Mouse (Mus musculus): ENCODE data around the gene Grid2ip. TPM values are rescaled to one million over a fixed set of nuclear protein-coding genes. Genes with fewer than 3 reads are reported as not detected.

Gene Grid2ip
- 0.09 and 0.18 TPM in 2 replicates for polyA plus RNA-seq (2014; fragmentation: Nextera tagmentation; extraction: Ambion mirVana)

DNA sequence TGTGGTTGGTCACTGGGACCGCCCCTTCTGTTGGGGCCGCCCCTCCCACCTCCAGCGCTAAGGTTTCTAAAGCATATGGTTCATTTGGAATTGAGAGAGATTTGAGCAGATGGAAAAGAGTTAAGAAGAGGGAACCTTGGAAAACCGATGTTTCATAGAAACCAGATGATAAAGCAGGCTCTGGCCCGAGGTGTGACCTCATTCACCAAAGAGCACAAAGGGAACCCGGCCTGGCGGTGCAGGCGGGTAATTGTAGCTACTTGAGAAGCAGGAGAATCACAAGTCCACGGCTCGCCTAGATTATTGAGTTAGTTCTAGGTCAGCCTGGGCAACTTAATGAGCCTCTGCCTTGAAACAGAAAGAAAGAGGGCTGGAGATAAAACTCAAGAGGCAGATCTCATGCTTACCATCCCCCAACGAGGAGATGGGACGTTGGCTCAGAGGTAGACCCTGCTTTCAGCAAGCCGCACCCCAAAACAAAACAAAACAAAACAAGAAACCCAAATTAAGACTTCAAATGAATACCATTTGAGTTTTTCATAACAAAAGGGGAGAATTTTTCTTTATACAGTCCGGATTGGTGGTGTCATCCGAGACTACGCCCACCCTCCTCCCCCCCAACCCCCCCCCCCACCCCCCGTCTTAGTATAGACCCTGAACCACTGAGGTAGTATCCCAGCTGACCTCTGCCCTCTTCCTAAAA, at the start of gene Grid2ip:
TSS of gene Grid2ip (plus strand) at position 653 of the 703 bp plus-strand sequence.
- H3K27me3 ChIP-seq (ENCODE audit: control insufficient read depth, insufficient read depth, low read length), result peaks cover 30% of the 10 kb centered on the region
- H3K36me3 ChIP-seq (ENCODE audit: control insufficient read depth, insufficient read depth, low read length), result no peaks in the 10 kb centered on the region
- no peak within 1 kb of the TSS for H3K27ac ChIP-seq (replicated peaks in 1 of 2; ENCODE audit: control insufficient read depth in 1 of 2, insufficient read depth in 1 of 2, low read depth in 2 of 2, low read length in 2 of 2)
- 17% methylated on average over 16 of the region's 17 CpGs for WGBS
- no peak for ATAC-seq (ENCODE audit: insufficient number of reproducible peaks, insufficient read depth, low FRiP score, low read depth)
- H3K4me1 ChIP-seq (ENCODE audit: control insufficient read depth in 2 of 2, insufficient read depth in 2 of 2, low read length in 2 of 2), result peaks cover 0 to 5% of the 10 kb centered on the region in 2 experiments; a peak in 2 of 4 replicates
- peak within 1 kb of the TSS in 1 of 2 experiments; percentile 18; a peak in 2 of 4 replicates for H3K4me3 ChIP-seq (ENCODE audit: control insufficient read depth in 1 of 2, insufficient read depth in 1 of 2, low read depth in 1 of 2, low read length in 2 of 2)
- H3K9me3 ChIP-seq (ENCODE audit: control insufficient read depth, low read length), result peaks cover 9% of the 10 kb centered on the region; the same call in 1 of the 2 replicates
- peak within 1 kb of the TSS; percentile 52 for H3K4me2 ChIP-seq (ENCODE audit: low read length)
- H3K9ac ChIP-seq (ENCODE audit: low read length), result no peak within 1 kb of the TSS

DNA sequence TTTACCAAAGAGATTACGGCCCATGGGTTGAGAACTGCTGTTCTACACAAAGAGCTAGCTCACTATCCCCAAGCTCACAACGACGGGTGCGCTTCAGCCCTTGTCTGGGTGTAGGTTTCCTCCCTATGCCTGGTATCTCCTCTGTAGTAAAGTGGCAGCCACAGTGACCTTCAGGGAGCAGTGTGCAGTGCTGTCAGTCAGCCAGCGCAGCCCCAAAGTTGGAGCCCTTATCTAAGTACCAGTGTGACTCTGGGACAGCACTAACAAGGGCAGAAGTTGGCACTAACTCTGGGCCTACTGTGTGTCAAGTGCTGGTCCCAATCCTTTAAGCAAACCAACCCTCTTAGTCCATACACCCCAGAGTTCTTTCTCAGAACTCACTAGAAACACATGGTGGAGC, 48.3 kb upstream of the Grid2ip start:
- Histone ChIP-seq H3K4me2 (ENCODE audit: low read length) (no peak overlapping the region), H3K36me3 (ENCODE audit: control insufficient read depth, insufficient read depth, low read length) (peaks cover 92% of the 10 kb centered on the region), H3K27ac (replicated peaks in 1 of 2; ENCODE audit: control insufficient read depth in 1 of 2, insufficient read depth in 1 of 2, low read depth in 2 of 2, low read length in 2 of 2) (peak overlapping the region in 1 of 2 experiments; percentile 0; a peak in 2 of 4 replicates), H3K27me3 (ENCODE audit: control insufficient read depth, insufficient read depth, low read length) (no peaks in the 10 kb centered on the region), H3K4me3 (ENCODE audit: control insufficient read depth in 1 of 2, insufficient read depth in 1 of 2, low read depth in 1 of 2, low read length in 2 of 2) (no peak overlapping the region), H3K9me3 (ENCODE audit: control insufficient read depth, low read length) (no peaks in the 10 kb centered on the region), H3K9ac (ENCODE audit: low read length) (no peak overlapping the region), H3K4me1 (ENCODE audit: control insufficient read depth in 2 of 2, insufficient read depth in 2 of 2, low read length in 2 of 2) (peaks cover under 1 to 11% of the 10 kb centered on the region in 2 experiments; a peak in 3 of 4 replicates)
- 0 out of 2 replicates have a peak, but pooled peaks have one; percentile 27 for ATAC-seq (ENCODE audit: insufficient number of reproducible peaks, insufficient read depth, low FRiP score, low read depth)
- 71% methylated on average over 5 of the region's 5 CpGs for WGBS

DNA sequence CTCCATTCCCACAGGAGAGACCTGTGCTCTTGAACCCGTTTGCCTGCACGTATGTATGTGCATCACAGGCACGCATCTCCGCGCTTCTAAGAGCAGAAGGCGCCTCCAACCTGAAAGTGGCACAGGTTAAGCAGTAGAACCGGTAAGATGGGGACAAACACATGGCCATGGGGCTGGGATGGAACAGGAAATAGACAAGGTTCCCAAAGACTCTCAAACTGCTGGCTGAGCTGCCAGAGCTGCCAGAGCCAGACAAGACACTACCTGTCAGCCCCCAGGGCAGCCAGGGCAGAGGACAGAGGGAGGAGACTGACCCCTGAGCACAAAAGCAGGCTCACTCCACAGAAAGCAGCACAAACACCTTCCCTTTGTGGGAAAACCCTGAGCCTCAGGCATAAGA, 47.2 kb upstream of the Grid2ip start:
- Histone ChIP-seq H3K27ac (replicated peaks in 1 of 2; ENCODE audit: control insufficient read depth in 1 of 2, insufficient read depth in 1 of 2, low read depth in 2 of 2, low read length in 2 of 2) (no peak overlapping the region), H3K4me3 (ENCODE audit: control insufficient read depth in 1 of 2, insufficient read depth in 1 of 2, low read depth in 1 of 2, low read length in 2 of 2) (no peak overlapping the region), H3K27me3 (ENCODE audit: control insufficient read depth, insufficient read depth, low read length) (no peaks in the 10 kb centered on the region), H3K4me1 (ENCODE audit: control insufficient read depth in 2 of 2, insufficient read depth in 2 of 2, low read length in 2 of 2) (peaks cover 5 to 18% of the 10 kb centered on the region in 2 experiments), H3K9me3 (ENCODE audit: control insufficient read depth, low read length) (no peaks in the 10 kb centered on the region), H3K36me3 (ENCODE audit: control insufficient read depth, insufficient read depth, low read length) (peaks cover 83% of the 10 kb centered on the region), H3K9ac (ENCODE audit: low read length) (no peak overlapping the region), H3K4me2 (ENCODE audit: low read length) (no peak overlapping the region)
- whole genome bisulfite sequencing, result 95% methylated on average over 7 of the region's 7 CpGs
- ATAC-seq (ENCODE audit: insufficient number of reproducible peaks, insufficient read depth, low FRiP score, low read depth), result no peak

DNA sequence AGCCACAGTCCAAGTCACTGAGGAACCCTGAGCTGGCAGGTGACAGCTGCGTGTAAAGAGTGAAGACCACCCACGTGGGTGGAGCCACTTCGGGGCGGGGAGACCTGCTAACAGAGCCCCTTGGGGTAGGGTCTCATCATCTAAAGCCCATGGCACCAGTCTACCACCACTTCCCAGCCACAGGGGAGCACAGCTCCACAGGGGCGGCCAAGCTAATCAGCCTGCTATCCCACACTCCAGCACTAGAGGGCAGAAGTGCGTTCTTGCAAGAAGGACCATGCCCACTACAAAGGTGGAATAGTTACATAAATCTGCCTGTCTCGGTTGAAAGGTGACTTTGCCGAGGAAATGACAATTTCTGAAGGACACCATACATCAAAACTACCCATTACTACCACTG, 45.3 kb upstream of the Grid2ip start:
- ATAC-seq (ENCODE audit: insufficient number of reproducible peaks, insufficient read depth, low FRiP score, low read depth), result no peak
- Histone ChIP-seq H3K27me3 (ENCODE audit: control insufficient read depth, insufficient read depth, low read length) (no peaks in the 10 kb centered on the region), H3K9me3 (ENCODE audit: control insufficient read depth, low read length) (no peaks in the 10 kb centered on the region), H3K27ac (replicated peaks in 1 of 2; ENCODE audit: control insufficient read depth in 1 of 2, insufficient read depth in 1 of 2, low read depth in 2 of 2, low read length in 2 of 2) (no peak overlapping the region), H3K9ac (ENCODE audit: low read length) (no peak overlapping the region), H3K4me2 (ENCODE audit: low read length) (no peak overlapping the region), H3K36me3 (ENCODE audit: control insufficient read depth, insufficient read depth, low read length) (peaks cover 77% of the 10 kb centered on the region), H3K4me1 (ENCODE audit: control insufficient read depth in 2 of 2, insufficient read depth in 2 of 2, low read length in 2 of 2) (peaks cover 6 to 18% of the 10 kb centered on the region in 2 experiments), H3K4me3 (ENCODE audit: control insufficient read depth in 1 of 2, insufficient read depth in 1 of 2, low read depth in 1 of 2, low read length in 2 of 2) (no peak overlapping the region)
- WGBS, result 70% methylated on average over 8 of the region's 8 CpGs

DNA sequence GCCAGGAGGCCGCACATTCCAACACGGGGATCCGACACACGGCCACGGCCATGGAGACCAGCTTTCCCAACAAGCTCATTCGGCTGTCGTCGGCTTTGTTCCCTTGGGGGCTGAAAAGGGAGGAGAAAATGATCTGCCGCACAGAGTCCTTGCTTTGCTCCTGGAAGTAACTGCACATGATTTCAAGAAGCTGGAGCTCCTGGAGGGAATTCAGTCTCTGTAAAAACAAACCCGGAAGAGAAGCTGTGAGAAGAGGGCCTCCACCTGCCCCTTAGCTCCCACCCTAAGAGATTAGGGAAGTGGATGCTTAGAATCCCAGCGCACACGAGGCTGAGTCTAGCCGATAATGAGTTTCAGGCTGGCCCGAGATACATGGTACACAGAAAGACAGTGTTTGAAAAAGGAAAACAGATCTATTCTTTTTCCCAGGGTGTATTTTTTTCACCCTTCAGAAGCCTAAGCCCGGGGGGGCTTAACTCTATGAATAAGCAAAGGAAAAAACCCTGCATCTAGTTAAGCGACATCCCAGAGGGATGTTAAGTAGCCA, 42.9 kb upstream of the Grid2ip start:
- H3K9me3 ChIP-seq (ENCODE audit: control insufficient read depth, low read length), result no peaks in the 10 kb centered on the region
- no peak for ATAC-seq (ENCODE audit: insufficient number of reproducible peaks, insufficient read depth, low FRiP score, low read depth)
- peak overlapping the region; percentile 94 for H3K4me2 ChIP-seq (ENCODE audit: low read length)
- WGBS, result 2% methylated on average over 16 of the region's 16 CpGs
- H3K27me3 ChIP-seq (ENCODE audit: control insufficient read depth, insufficient read depth, low read length), result no peaks in the 10 kb centered on the region
- peaks cover 6 to 14% of the 10 kb centered on the region in 2 experiments for H3K4me1 ChIP-seq (ENCODE audit: control insufficient read depth in 2 of 2, insufficient read depth in 2 of 2, low read length in 2 of 2)
- peak overlapping the region; percentile 64 to 92; a peak in 3 of 4 replicates for H3K27ac ChIP-seq (replicated peaks in 1 of 2; ENCODE audit: control insufficient read depth in 1 of 2, insufficient read depth in 1 of 2, low read depth in 2 of 2, low read length in 2 of 2)
- H3K36me3 ChIP-seq (ENCODE audit: control insufficient read depth, insufficient read depth, low read length), result peaks cover 78% of the 10 kb centered on the region
- H3K9ac ChIP-seq (ENCODE audit: low read length), result peak overlapping the region; percentile 91
- H3K4me3 ChIP-seq (ENCODE audit: control insufficient read depth in 1 of 2, insufficient read depth in 1 of 2, low read depth in 1 of 2, low read length in 2 of 2), result peak overlapping the region; percentile 61 to 84

DNA sequence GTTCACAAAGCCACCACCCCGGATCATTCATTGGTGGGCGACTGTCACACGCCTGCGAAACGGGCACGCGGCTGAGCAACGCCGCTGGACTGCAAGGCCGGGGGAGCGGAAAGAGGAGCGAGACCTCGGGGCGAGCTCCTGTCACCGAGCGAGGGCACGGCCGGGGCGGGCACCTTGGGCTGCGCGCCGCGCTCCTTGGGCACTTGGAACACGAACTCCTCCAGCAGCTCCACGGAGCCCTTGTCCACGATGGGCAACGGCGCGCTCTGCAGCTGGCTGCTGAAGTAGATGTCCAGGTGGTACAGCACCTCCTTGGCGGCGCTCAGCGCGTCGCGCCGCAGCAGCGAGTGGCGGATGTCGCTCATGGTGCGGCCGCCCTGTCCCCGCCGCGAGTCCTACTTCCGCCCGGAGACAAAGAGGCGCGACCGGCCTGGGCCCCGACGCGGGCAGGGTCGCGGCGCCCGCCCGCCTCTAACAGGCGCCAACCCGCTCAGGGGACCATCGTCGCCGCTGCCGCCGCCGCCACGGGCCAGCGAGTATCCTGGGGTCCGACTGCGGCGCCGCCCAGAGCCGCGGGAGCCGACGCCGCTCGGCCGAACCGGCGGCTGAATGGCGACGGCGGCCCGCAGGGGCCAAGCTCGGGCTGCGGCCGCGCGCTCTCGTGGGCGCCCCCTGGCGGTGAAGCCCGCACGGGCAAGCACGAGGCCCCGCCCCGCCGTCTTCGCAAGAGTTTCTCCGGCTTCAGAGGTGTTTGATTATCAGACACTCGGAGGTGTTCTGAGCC, 42.2 kb upstream of the Grid2ip start, which contains the start of gene E130309D02Rik:
TSS of gene E130309D02Rik (minus strand) at position 631 of the 784 bp plus-strand sequence.
- WGBS, result under 1% methylated on average over 94 of the region's 101 CpGs
- Histone ChIP-seq H3K36me3 (ENCODE audit: control insufficient read depth, insufficient read depth, low read length) (peaks cover 78% of the 10 kb centered on the region), H3K27me3 (ENCODE audit: control insufficient read depth, insufficient read depth, low read length) (no peaks in the 10 kb centered on the region), H3K27ac (replicated peaks in 1 of 2; ENCODE audit: control insufficient read depth in 1 of 2, insufficient read depth in 1 of 2, low read depth in 2 of 2, low read length in 2 of 2) (peak within 1 kb of the TSS; percentile 64 to 92), H3K4me3 (ENCODE audit: control insufficient read depth in 1 of 2, insufficient read depth in 1 of 2, low read depth in 1 of 2, low read length in 2 of 2) (peak within 1 kb of the TSS; percentile 61 to 84), H3K4me1 (ENCODE audit: control insufficient read depth in 2 of 2, insufficient read depth in 2 of 2, low read length in 2 of 2) (peaks cover 6 to 14% of the 10 kb centered on the region in 2 experiments), H3K4me2 (ENCODE audit: low read length) (peak within 1 kb of the TSS; percentile 94), H3K9me3 (ENCODE audit: control insufficient read depth, low read length) (no peaks in the 10 kb centered on the region), H3K9ac (ENCODE audit: low read length) (peak within 1 kb of the TSS; percentile 91)
- peak; percentile 76 for ATAC-seq (ENCODE audit: insufficient number of reproducible peaks, insufficient read depth, low FRiP score, low read depth)

DNA sequence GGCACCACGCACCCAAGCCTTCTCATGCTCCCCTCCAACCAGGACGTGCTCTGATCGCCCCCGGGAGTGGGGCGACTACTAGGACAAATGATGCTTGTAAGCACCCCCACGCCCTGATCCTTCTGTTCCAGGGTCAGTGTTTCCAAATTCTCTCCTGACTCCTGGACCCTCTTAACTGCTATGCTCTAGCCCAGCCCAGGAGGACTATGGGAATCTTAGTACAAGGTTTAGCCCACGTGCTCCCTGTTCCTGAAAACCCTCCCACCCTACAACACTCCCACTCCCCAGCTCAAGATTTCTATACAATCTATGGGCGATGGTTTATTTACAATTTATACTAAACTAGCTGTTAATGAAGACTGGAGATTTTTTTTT, 41.6 kb upstream of the Grid2ip start:
- Histone ChIP-seq H3K4me2 (ENCODE audit: low read length) (peak overlapping the region; percentile 94), H3K27ac (replicated peaks in 1 of 2; ENCODE audit: control insufficient read depth in 1 of 2, insufficient read depth in 1 of 2, low read depth in 2 of 2, low read length in 2 of 2) (no peak overlapping the region), H3K36me3 (ENCODE audit: control insufficient read depth, insufficient read depth, low read length) (peaks cover 78% of the 10 kb centered on the region), H3K27me3 (ENCODE audit: control insufficient read depth, insufficient read depth, low read length) (no peaks in the 10 kb centered on the region), H3K4me3 (ENCODE audit: control insufficient read depth in 1 of 2, insufficient read depth in 1 of 2, low read depth in 1 of 2, low read length in 2 of 2) (peak overlapping the region; percentile 19 to 84; a peak in 3 of 4 replicates), H3K4me1 (ENCODE audit: control insufficient read depth in 2 of 2, insufficient read depth in 2 of 2, low read length in 2 of 2) (peaks cover 6 to 14% of the 10 kb centered on the region in 2 experiments), H3K9ac (ENCODE audit: low read length) (peak overlapping the region; percentile 91), H3K9me3 (ENCODE audit: control insufficient read depth, low read length) (no peaks in the 10 kb centered on the region)
- no peak for ATAC-seq (ENCODE audit: insufficient number of reproducible peaks, insufficient read depth, low FRiP score, low read depth)
- 17% methylated on average over 8 of the region's 8 CpGs for WGBS

Measured in heart, embryonic 14.5 days (tissue).